Mouse (Mus musculus) heart, adult 2 months (tissue): ENCODE data around the gene Ltn1. TPM values are rescaled to one million over a fixed set of nuclear protein-coding genes. Genes with fewer than 3 reads are reported as not detected.

Source experiments
- DNase-seq, 2 experiments: peaks; one replicate each; pipeline ENCODE4 v3.0.0; 2021
- H3K27ac ChIP-seq: fragments of 200-600 bp; 2 replicates; pipeline ENCODE4 v1.8.1; 2022
- H3K27me3 ChIP-seq: fragments of 200-500 bp; 2 replicates; pipeline ENCODE4 v1.6.1; 2012; ENCODE audit warnings: mild to moderate bottlenecking, low read length, inconsistent platforms, mixed read lengths; ENCODE audit not compliant: control insufficient read depth, insufficient read depth
- H3K36me3 ChIP-seq: fragments of 200-500 bp; 2 replicates; pipeline ENCODE4 v1.6.1; 2012; ENCODE audit warnings: low read length, inconsistent platforms; ENCODE audit not compliant: control insufficient read depth, insufficient read depth
- H3K4me1 ChIP-seq: fragments of 200-500 bp; 2 replicates; pipeline ENCODE4 v1.6.1; 2011; ENCODE audit warnings: low read length; ENCODE audit not compliant: control insufficient read depth, insufficient read depth
- H3K4me3 ChIP-seq: fragments of 200-600 bp; 2 replicates; pipeline ENCODE4 v1.8.1; 2022
- H3K79me2 ChIP-seq: fragments of 200-500 bp; replicated peaks from 2 replicates; pipeline ENCODE4 v1.6.1; 2012; ENCODE audit warnings: mild to moderate bottlenecking, inconsistent platforms, low read length, moderate library complexity, mixed read lengths; ENCODE audit not compliant: control insufficient read depth, insufficient read depth
- H3K9ac ChIP-seq: fragments of 200-500 bp; 2 replicates; pipeline ENCODE4 v1.6.1; 2012; ENCODE audit warnings: low read depth, mild to moderate bottlenecking, control low read depth, inconsistent platforms, low read length, mixed read lengths
- CTCF ChIP-seq: fragments of 200-600 bp; IDR thresholded peaks from 2 replicates; pipeline ENCODE4 v1.8.1; 2022; ENCODE audit warnings: antibody characterized with exemption, mild to moderate bottlenecking, moderate library complexity
- EP300 ChIP-seq: fragments of 200-500 bp; IDR thresholded peaks from 2 replicates; pipeline ENCODE4 v1.6.1; 2011; ENCODE audit warnings: low read depth, low read length, control low read depth; ENCODE audit not compliant: insufficient read depth
- POLR2A ChIP-seq: fragments of 200-500 bp; IDR thresholded peaks from 2 replicates; pipeline ENCODE4 v1.6.1; 2011; ENCODE audit warnings: mild to moderate bottlenecking, low read depth, low read length, control low read depth; ENCODE audit not compliant: insufficient read depth
- WGBS: fragments of 180-500 bp; shearing (Covaris S2); methylation state at CpG from one replicate; pipeline ENCODE4 v1.1.7; 2018; 5-methylcytosine and 5-hydroxymethylcytosine counted together
- intact Hi-C: fragments of 180-260 bp; cut with DNase I; formaldehyde crosslinking; loops from one replicate; pipeline ENCODE4 v1.15.1; 2025
- long read RNA-seq: library from polyadenylated mRNA; stranded (forward); transcript quantifications from one replicate; pipeline ENCODE4 v2.0.0, GENCODE M21; 2021
- polyA plus RNA-seq: library from polyadenylated mRNA; depleted of rRNA; stranded (reverse); fragments of >200 nt; gene quantifications from 2 replicates; pipeline ENCODE4 v1.2.3, GENCODE M21; 2012; rRNA removed
- total RNA-seq, 2 experiments: library from RNA; stranded (reverse); gene quantifications; 2 replicates each; pipeline ENCODE4 v1.2.3; 2021

The Ltn1 gene
- total RNA-seq (10 to 100 TPM; 18.6 to 20.7 TPM), polyA plus RNA-seq (3.1 and 7.7 TPM in 2 replicates)
- long read RNA-seq, full-length matches to known transcripts: 15 of 20 reads
- long read RNA-seq, partial matches to known transcripts: 2 of 20 reads
- long read RNA-seq, other reads (novel, unspliced or antisense): 3 of 20 reads

DNA sequence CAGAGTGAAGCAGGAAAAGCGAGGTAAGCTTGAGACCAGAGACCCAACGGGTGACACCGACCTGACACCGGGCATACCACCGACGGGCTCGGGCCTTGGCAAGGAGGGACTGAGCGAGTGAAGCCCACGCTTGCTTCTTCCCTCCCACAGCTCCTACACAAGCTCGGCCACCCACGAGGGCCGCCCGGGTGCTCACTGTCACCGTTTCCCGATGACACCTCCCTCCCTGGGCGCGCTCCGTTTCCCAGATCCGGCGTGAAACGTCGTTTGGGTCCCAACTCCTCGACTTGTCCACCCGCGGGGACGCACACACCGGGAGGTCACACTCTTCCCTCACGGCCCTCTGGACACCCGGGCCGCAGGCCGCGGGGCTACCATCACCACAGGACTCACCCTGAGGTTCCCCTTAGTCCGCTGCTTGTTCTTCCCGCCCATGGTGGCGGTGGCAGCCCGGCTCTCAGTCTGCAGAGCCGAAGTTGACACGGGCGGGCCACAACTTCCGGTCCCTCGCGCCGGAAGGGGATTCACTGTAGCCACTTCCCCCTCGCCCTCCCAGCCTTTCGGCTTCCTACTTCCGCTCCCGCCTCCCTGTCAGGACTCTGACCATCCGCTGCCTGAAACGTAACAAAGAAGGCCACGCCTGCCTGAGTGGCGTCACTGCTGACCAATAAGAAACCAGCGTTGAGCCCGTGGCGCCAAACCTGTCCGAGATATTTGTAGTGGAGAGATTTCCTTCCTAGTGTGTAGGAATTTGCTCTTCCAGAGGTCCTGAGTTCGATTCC lies at the start of gene Ltn1:
Gene Ltn1 (minus strand): TSS at position 580 of the 782 bp plus-strand sequence.
- intact Hi-C loops: loop anchor here (2.0 to 5.0 kb wide), 3 partner anchors 23 to 80 kb away; partner anchors contain the start of genes Cct8, N6amt1 and Usp16

DNA sequence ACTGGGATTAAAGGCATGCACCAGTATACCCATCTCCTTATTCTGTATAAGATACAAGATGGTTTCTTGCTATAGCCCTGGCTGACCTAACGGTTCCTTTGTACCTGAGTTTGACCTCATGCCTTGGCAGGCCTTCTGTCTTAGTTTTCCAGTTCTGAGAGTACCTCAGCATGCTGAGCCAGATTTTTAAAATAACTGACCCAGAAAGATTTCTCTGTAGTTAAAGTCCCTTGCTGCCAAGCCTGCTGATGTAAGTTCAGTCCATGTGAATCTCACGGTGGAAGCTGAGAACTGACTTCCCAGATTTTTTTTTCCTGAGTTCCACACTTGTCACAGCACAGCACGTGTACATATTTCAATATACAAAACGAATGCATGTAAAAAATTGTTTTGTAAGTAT lies 38.2 kb upstream of the Ltn1 start:
- Histone ChIP-seq H3K27ac (no peak overlapping the region), H3K4me3 (no peak overlapping the region), H3K4me1 (no peaks in the 10 kb centered on the region; the same call in 1 of the 2 replicates), H3K79me2 (no peaks in the 10 kb centered on the region; the same call in 1 of the 2 replicates), H3K9ac (no peak overlapping the region), H3K27me3 (no peaks in the 10 kb centered on the region), H3K36me3 (peaks cover 13% of the 10 kb centered on the region)
- TF ChIP-seq CTCF (no peak), POLR2A (no peak), EP300 (no peak)
- DNase-seq: peak in 1 of 2 experiments; percentile 20
- WGBS: 63% methylated on average over 4 of the region's 4 CpGs
- intact Hi-C loops: no loop called here

More for the DNA sequence above, at the start of gene Ltn1:
- Histone ChIP-seq H3K4me1 (no peaks in the 10 kb centered on the region), H3K27ac (peak within 1 kb of the TSS; percentile 86), H3K79me2 (no peaks in the 10 kb centered on the region), H3K27me3 (no peaks in the 10 kb centered on the region), H3K36me3 (no peaks in the 10 kb centered on the region), H3K9ac (peak within 1 kb of the TSS; percentile 80), H3K4me3 (peak within 1 kb of the TSS; percentile 85)
- no peak for TF ChIP-seq CTCF
- peak; percentile 70 for TF ChIP-seq POLR2A
- WGBS: under 1% methylated on average over 55 of the region's 56 CpGs
- DNase-seq: peak; percentile 98

DNA sequence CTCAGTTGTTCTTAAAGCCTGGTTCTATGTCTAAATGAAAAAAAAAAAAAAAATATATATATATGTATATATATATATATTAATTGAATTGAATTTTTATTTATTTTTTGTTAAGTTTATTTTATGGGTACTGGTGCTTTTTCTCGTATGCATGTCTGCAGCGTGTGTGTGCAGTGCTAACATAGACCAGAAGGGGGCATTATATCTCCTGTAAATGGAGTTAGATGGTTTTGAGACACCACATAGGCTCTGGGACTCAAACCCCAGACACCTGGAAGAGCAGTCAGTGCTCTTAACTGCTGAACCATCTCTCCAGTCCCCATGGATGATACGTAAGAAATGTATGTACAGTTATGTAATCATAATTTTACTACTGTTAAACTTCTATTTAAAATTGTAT lies 26.3 kb upstream of the Ltn1 start:
- Histone ChIP-seq H3K27me3 (no peaks in the 10 kb centered on the region), H3K9ac (no peak overlapping the region), H3K27ac (no peak overlapping the region), H3K79me2 (peaks cover 6% of the 10 kb centered on the region), H3K4me1 (peaks cover 4% of the 10 kb centered on the region), H3K4me3 (no peak overlapping the region), H3K36me3 (peaks cover 6% of the 10 kb centered on the region)
- TF ChIP-seq POLR2A (no peak), CTCF (peak; percentile 33; the same call in 1 of the 2 replicates)
- intact Hi-C loops: no loop called here
- WGBS: 97% methylated on average over 3 of the region's 3 CpGs
- no peak for DNase-seq

DNA sequence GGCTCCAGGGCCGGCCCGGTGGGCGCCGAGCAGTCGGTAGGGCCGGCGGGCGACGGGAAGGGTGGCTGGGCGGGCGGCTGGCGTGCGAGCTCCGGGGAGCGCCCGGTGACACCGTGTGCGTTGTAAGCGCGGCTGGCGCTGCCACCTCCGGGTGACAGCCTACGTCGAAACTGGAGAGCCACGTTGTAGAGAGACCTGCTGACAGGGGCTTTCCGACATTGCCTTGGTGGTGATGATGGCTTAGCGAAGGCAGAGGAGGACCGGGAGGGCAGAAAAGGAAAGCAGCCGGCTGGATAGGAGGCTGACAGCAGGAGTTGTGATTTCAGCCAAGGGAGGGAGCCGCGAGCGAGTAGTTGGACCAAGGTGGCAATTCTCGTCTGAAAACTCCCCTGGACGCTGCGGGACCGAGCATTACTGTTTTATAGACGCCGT lies 22.8 kb upstream of the Ltn1 start:
- intact Hi-C loops: loop anchor here (1.0 to 2.0 kb wide), 3 partner anchors 14 to 40 kb away; partner anchors contain the start of genes Cct8, Ltn1 and Rwdd2b
- Histone ChIP-seq H3K36me3 (peaks cover 6% of the 10 kb centered on the region), H3K4me1 (peaks cover 4% of the 10 kb centered on the region), H3K9ac (peak overlapping the region; percentile 95), H3K4me3 (peak overlapping the region; percentile 97), H3K27me3 (no peaks in the 10 kb centered on the region), H3K27ac (peak overlapping the region; percentile 91), H3K79me2 (peaks cover 6% of the 10 kb centered on the region)
- no peak for TF ChIP-seq EP300
- TF ChIP-seq CTCF: no peak
- TF ChIP-seq POLR2A: no peak
- under 1% methylated on average over 38 of the region's 38 CpGs for WGBS
- no peak for DNase-seq

DNA sequence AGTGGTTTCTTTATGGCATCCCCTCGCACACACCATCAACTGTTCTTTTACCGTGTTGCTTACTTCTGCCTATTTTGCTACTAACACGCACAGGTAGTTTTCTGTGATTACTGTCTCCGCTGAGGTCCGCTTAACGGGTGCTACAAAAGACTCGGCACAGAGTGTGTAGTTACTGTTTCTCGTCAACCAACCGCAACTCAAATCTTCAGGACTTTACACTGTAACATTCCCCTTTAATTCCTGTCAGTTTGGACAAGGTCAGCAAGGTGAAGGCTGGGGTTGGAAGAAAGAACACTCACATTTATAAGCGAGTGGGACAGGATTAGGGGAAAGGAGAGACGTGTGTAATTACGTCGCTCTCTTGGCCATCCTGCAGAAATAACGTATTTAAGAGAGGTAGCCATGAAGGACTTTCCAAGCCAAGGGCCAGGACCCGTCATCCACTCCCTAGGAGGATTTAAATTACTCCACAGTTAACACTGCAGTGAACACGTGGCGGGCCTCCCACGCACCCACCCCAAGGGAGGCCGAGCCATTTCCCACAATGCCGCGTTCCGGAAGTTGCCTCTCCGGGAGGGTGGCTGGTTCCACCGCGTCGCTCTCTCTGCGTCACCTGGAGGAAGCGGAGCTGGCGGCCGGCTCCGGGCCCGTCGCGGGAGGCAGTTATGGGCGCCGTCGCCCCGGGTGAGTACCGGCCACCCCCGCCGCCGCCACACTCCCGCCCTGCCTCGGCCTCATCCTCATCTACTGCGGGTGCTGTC lies 22.2 kb upstream of the Ltn1 start, which contains the start of gene Usp16:
Gene Usp16 (plus strand): TSS at position 285 of the 761 bp plus-strand sequence.
- Histone ChIP-seq H3K9ac (peak within 1 kb of the TSS; percentile 95), H3K4me1 (peaks cover 4% of the 10 kb centered on the region), H3K79me2 (peaks cover 4% of the 10 kb centered on the region), H3K36me3 (peaks cover 6% of the 10 kb centered on the region), H3K4me3 (peak within 1 kb of the TSS; percentile 97), H3K27me3 (no peaks in the 10 kb centered on the region), H3K27ac (peak within 1 kb of the TSS; percentile 91)
- intact Hi-C loops: loop anchor here (1.0 to 2.0 kb wide), 3 partner anchors 14 to 41 kb away; partner anchors contain the start of genes Cct8, Ltn1 and Rwdd2b
- 9% methylated on average over 42 of the region's 45 CpGs for WGBS
- TF ChIP-seq CTCF (no peak), POLR2A (peak; percentile 75), EP300 (peak; percentile 69; the same call in 1 of the 2 replicates)
- peak; percentile 94 to 98 for DNase-seq
